Mouse (Mus musculus): ENCODE data around the gene Herc2.
"Not testable (repeated sequence)": the region's sequence is repeated elsewhere in the genome, so short reads cannot be mapped to it uniquely, and the experiment has no call there.

Gene Herc2

DNA sequence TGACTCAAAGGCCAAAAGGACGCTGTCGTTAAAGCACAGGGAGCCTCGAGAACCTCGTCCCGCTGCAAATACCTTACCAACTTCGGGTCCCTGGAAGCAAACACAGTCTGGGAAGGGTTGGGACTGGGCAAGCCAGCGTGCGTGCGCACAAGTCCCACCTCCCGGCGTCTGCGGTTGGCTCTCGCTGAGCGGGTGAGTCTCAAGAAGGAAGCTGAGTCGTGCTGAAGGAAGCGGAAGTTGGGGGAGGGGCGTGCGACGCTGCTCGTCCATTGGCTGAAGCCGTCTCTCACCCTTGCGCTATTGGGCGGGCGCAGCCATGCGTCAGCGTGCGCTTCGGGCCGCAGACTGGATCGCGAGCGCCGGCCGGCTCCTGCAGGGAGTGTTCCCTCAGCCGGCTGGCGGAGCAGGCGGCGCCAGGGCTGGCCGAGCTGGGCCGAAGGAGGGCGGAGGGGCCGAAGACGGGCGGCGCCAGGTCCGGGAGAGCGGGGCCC, at the start of gene Herc2:
TSS of gene Herc2 (plus strand) at position 366 of the 491 bp plus-strand sequence.
- peak; percentile 93 to 99 for DNase-seq (ENCODE audit: low spot score in 2 of 2)

DNA sequence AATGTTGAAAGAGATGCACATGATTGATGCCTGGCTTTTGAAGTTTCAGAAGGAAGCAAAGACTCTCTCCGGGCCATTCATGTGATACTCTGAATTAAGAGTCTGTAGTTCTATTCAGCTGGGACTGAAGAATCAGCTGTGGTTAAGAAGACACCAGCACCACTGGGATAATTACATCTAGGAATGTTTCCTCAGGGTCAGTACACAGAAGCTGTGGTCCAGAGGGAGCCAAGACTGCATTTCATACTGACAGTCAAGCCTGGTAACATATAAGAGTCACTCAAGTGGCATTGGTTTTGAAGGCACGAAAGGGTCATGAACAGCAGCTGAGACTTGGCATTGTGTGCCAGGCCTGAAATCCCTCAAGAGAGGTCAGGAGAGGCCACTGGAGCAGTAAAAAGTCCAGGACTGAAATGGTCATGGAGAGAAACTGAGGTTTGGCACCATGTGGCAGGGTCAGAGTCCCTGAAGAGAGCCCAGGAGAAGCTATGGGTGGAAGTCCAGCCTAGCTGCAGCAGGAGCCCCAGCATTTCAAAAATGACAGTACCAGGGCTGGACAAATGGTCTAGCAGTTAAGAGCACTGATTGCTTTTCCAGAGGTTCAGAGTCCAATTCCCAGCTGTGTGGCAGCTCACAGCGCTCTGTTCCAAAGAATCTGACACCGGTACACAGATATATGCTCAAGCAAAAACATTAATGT, 39.5 kb upstream of the Herc2 start:
- no peak for DNase-seq (ENCODE audit: low spot score in 2 of 2)

DNA sequence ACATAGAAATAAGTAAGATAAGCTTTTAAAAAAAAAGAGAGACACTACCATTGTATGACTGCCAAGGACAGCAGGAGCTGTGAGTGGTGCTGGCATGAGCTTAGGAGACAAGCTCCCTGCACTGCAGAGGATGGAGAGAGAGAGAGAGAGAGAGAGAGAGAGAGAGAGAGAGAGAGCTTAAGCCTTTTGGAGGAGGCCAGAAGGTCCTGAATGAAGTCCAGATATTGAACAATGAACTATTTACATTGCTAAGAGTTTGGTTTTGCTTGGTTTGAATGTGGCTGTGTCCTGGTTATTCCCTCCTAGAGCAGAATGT, 39.0 kb upstream of the Herc2 start:
- no peak for DNase-seq (ENCODE audit: low spot score in 2 of 2)

- DNase-seq (ENCODE audit: low spot score in 2 of 2) = no peak
These were observed 36.6 kb upstream of the Herc2 start for GRCm38 (mm10) chr7:56013261-56014001.

DNA sequence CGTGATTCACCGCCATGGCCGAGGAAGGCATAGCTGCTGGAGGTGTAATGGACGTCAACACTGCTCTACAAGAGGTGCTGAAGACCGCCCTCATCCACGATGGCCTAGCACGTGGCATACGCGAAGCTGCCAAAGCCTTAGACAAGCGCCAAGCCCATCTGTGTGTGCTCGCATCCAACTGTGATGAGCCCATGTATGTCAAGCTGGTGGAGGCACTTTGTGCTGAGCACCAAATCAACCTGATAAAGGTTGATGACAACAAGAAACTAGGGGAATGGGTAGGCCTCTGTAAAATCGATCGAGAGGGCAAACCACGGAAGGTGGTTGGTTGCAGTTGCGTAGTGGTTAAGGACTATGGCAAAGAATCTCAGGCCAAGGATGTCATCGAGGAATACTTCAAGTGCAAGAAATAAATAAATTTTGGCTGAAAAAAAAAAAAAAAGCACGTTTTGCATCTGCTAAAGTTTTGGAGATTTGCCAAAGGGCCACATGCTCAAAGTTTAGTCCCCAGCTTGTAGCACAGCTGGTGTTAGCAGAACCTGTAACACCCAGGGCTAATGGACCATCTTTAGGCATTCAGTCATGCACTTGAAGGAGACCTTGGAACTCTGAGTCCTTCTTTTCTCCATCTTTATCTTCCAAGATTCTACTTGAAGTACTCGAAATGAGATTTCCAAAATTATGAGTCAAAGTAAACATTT, 35.8 kb upstream of the Herc2 start:
- DNase-seq (ENCODE audit: low spot score in 2 of 2) = not testable (repeated sequence)

- no peak for DNase-seq (ENCODE audit: low spot score in 2 of 2)
These were observed 34.8 kb upstream of the Herc2 start for GRCm38 (mm10) chr7:56015172-56015571.

DNA sequence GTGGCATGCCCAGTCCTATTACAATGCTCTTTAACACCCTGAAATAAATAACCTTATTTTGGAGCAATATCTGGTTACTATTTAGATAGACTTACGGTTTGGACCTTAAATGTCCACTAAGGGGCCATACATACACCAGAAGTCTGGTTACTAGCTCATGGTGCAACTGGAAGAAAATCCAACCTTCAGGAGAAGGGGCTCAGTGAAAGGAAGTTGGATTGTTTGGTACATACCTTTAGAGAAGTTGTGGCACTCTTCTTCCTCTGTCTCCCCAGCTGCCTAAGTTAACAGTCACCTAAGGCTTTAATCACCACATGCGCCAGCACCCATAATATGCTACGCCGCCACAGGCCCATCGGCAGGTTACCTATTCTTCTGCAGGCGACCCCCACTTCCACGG, 34.2 kb upstream of the Herc2 start:
- DNase-seq (ENCODE audit: low spot score in 2 of 2) = no peak

GRCm38 (mm10) chr7:56017761-56018160, 32.2 kb upstream of the Herc2 start:
- DNase-seq (ENCODE audit: low spot score in 2 of 2) = no peak

GRCm38 (mm10) chr7:56018446-56018971, 31.5 kb upstream of the Herc2 start:
- no peak for DNase-seq (ENCODE audit: low spot score in 2 of 2)

- peak; percentile 36 to 60 for DNase-seq (ENCODE audit: low spot score in 2 of 2)
These were observed 30.7 kb upstream of the Herc2 start for GRCm38 (mm10) chr7:56018972-56019929.

- DNase-seq (ENCODE audit: low spot score in 2 of 2) = no peak
These were observed 30.1 kb upstream of the Herc2 start, which contains the start of gene Nipa1 for GRCm38 (mm10) chr7:56019930-56020253. TSS of gene Nipa1 (minus strand) at chr7:56019954.

- no peak for DNase-seq (ENCODE audit: low spot score in 2 of 2)
These were observed 26.4 kb upstream of the Herc2 start for GRCm38 (mm10) chr7:56023586-56023985.

DNA sequence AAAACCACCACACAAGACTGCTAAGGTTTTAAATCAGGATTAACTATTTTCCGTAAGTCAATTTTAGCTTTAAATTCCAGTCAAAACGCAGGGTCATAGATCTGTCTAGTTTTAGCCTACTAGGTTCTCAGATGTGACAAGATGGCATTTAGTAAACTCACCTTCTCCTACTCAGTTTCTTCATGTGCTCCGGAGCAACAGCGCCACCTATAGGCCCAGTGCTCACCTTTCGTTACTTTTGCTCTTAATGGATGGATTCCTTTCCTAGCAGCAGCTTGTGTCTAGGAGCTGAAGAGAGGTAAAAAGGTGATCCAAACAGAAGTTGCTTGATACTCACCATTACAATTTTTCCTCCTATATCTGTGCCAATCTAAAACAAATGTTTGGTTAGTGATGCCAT, 7.6 kb upstream of the Herc2 start:
- peak; percentile 57 to 58 for DNase-seq (ENCODE audit: low spot score in 2 of 2)

- DNase-seq (ENCODE audit: low spot score in 2 of 2) = no peak
These were observed 6.3 kb upstream of the Herc2 start for GRCm38 (mm10) chr7:56043577-56044266.

- DNase-seq (ENCODE audit: low spot score in 2 of 2) = no peak
These were observed 5.7 kb upstream of the Herc2 start for GRCm38 (mm10) chr7:56044267-56044629.

- DNase-seq (ENCODE audit: low spot score in 2 of 2) = no peak
These were observed 2.8 kb upstream of the Herc2 start for GRCm38 (mm10) chr7:56047178-56047577.

DNA sequence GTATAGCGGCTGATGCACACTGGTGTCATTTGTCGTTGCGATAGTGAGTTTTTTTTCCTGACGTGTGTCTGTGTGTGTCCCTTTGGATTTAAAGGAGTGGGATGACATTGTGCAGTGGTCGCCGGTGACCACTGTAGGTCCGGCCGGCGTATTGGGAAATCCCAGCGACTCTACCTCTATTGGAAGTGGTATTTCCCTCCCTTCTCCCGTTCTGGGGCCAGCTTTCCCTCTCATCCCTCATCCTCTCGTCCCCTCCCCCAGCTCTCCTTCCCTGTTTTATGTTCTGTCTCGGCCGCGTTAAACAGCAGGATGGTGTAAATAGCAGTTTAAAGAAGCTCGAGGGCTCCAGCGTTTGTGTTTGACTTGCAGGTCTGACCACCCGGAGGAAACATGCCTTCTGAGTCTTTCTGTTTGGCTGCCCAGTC, 503 bp downstream of the Herc2 start:
- peak in 1 of 2 experiments; percentile 23 for DNase-seq (ENCODE audit: low spot score in 2 of 2)

GRCm38 (mm10) chr7:56052996-56053395, 3.0 kb downstream of the Herc2 start:
- DNase-seq (ENCODE audit: low spot score in 2 of 2) = no peak

- DNase-seq (ENCODE audit: low spot score in 2 of 2) = no peak
These were observed 5.3 kb downstream of the Herc2 start for GRCm38 (mm10) chr7:56055338-56055737.

GRCm38 (mm10) chr7:56064876-56065275, 14.9 kb downstream of the Herc2 start:
- no peak for DNase-seq (ENCODE audit: low spot score in 2 of 2)

GRCm38 (mm10) chr7:56066136-56066535, 16.1 kb downstream of the Herc2 start:
- DNase-seq (ENCODE audit: low spot score in 2 of 2) = no peak
